Mouse (Mus musculus): ENCODE measurements around the gene Kcnd1. TPM values are rescaled to one million over a fixed set of nuclear protein-coding genes. Genes with fewer than 3 reads are reported as not detected.
"Not testable (repeated sequence)": the region's sequence is repeated elsewhere in the genome, so short reads cannot be mapped to it uniquely, and the experiment has no call there.

Kcnd1 gene
- polyA plus RNA-seq, 1 experiment from 2014 or later: 1.7 TPM

GRCm38 (mm10) chrX:7790309-7790708 lies 31.8 kb upstream of the Kcnd1 start:
- no peaks in the 10 kb centered on the region for H3K9me3 ChIP-seq (ENCODE audit: low read length)
- peak overlapping the region; percentile 67 for H3K4me2 ChIP-seq (replicated peaks; ENCODE audit: low read depth, low read length)
- peak overlapping the region; percentile 69 for H3K9ac ChIP-seq (replicated peaks; ENCODE audit: low read length)
- peak; percentile 31; the same call in 1 of the 2 replicates for ATAC-seq (ENCODE audit: low FRiP score, low TSS enrichment)
- H3K4me3 ChIP-seq (ENCODE audit: low read length): peak overlapping the region; percentile 59
- H3K27ac ChIP-seq (ENCODE audit: low read length): no peak overlapping the region
- WGBS: 32% methylated on average over 5 of the region's 5 CpGs
- no peaks in the 10 kb centered on the region for H3K4me1 ChIP-seq (ENCODE audit: insufficient read depth, low read length)
- H3K27me3 ChIP-seq (ENCODE audit: insufficient read depth, low read length): no peaks in the 10 kb centered on the region
- no peaks in the 10 kb centered on the region for H3K36me3 ChIP-seq (ENCODE audit: insufficient read depth, low read length)

- H3K36me3 ChIP-seq (ENCODE audit: insufficient read depth, low read length): 0 out of 2 replicates have a peak, but pooled peaks cover 5% of the 10 kb centered on the region
- H3K9ac ChIP-seq (replicated peaks; ENCODE audit: low read length): no peak overlapping the region
- no peak overlapping the region for H3K4me3 ChIP-seq (ENCODE audit: low read length)
- H3K27me3 ChIP-seq (ENCODE audit: insufficient read depth, low read length): no peaks in the 10 kb centered on the region
- ATAC-seq (ENCODE audit: low FRiP score, low TSS enrichment): no peak
- H3K27ac ChIP-seq (ENCODE audit: low read length): no peak overlapping the region
- H3K4me2 ChIP-seq (replicated peaks; ENCODE audit: low read depth, low read length): no peak overlapping the region
- no peaks in the 10 kb centered on the region for H3K4me1 ChIP-seq (ENCODE audit: insufficient read depth, low read length)
- 48% methylated on average over 3 of the region's 3 CpGs for WGBS
- H3K9me3 ChIP-seq (ENCODE audit: low read length): no peaks in the 10 kb centered on the region
These were observed 28.7 kb upstream of the Kcnd1 start for GRCm38 (mm10) chrX:7793361-7793760.

- Histone ChIP-seq H3K4me3 (ENCODE audit: low read length) (no peak overlapping the region), H3K27me3 (ENCODE audit: insufficient read depth, low read length) (no peaks in the 10 kb centered on the region), H3K36me3 (ENCODE audit: insufficient read depth, low read length) (0 out of 2 replicates have a peak, but pooled peaks cover 10% of the 10 kb centered on the region), H3K4me1 (ENCODE audit: insufficient read depth, low read length) (no peaks in the 10 kb centered on the region), H3K9ac (replicated peaks; ENCODE audit: low read length) (no peak overlapping the region), H3K9me3 (ENCODE audit: low read length) (no peaks in the 10 kb centered on the region), H3K4me2 (replicated peaks; ENCODE audit: low read depth, low read length) (no peak overlapping the region), H3K27ac (ENCODE audit: low read length) (no peak overlapping the region)
- 27% methylated on average over 7 of the region's 7 CpGs for WGBS
- no peak for ATAC-seq (ENCODE audit: low FRiP score, low TSS enrichment)
These were observed 27.1 kb upstream of the Kcnd1 start for GRCm38 (mm10) chrX:7795016-7795415.

- Histone ChIP-seq H3K4me2 (replicated peaks; ENCODE audit: low read depth, low read length) (no peak overlapping the region), H3K4me3 (ENCODE audit: low read length) (no peak overlapping the region), H3K27ac (ENCODE audit: low read length) (no peak overlapping the region), H3K36me3 (ENCODE audit: insufficient read depth, low read length) (0 out of 2 replicates have a peak, but pooled peaks cover 13% of the 10 kb centered on the region), H3K9me3 (ENCODE audit: low read length) (no peaks in the 10 kb centered on the region), H3K4me1 (ENCODE audit: insufficient read depth, low read length) (no peaks in the 10 kb centered on the region), H3K9ac (replicated peaks; ENCODE audit: low read length) (no peak overlapping the region), H3K27me3 (ENCODE audit: insufficient read depth, low read length) (no peaks in the 10 kb centered on the region)
- 0 out of 2 replicates have a peak, but pooled peaks have one; percentile 35 for ATAC-seq (ENCODE audit: low FRiP score, low TSS enrichment)
- 73% methylated on average over 3 of the region's 3 CpGs for WGBS
These were observed 24.8 kb upstream of the Kcnd1 start for GRCm38 (mm10) chrX:7797327-7797726.

- not testable (repeated sequence) for H3K27me3 ChIP-seq (ENCODE audit: insufficient read depth, low read length); ATAC-seq (ENCODE audit: low FRiP score, low TSS enrichment); H3K27ac ChIP-seq (ENCODE audit: low read length); H3K9me3 ChIP-seq (ENCODE audit: low read length); H3K4me3 ChIP-seq (ENCODE audit: low read length); H3K4me2 ChIP-seq (replicated peaks; ENCODE audit: low read depth, low read length); H3K9ac ChIP-seq (replicated peaks; ENCODE audit: low read length); H3K4me1 ChIP-seq (ENCODE audit: insufficient read depth, low read length)
- H3K36me3 ChIP-seq (ENCODE audit: insufficient read depth, low read length): peaks cover 17% of the 10 kb centered on the region; the same call in 1 of the 2 replicates
- WGBS: 85% methylated on average over 2 of the region's 2 CpGs
These were observed 19.9 kb upstream of the Kcnd1 start for GRCm38 (mm10) chrX:7802157-7802556.

- not testable (repeated sequence) for H3K4me2 ChIP-seq (replicated peaks; ENCODE audit: low read depth, low read length); H3K9me3 ChIP-seq (ENCODE audit: low read length); H3K9ac ChIP-seq (replicated peaks; ENCODE audit: low read length); H3K36me3 ChIP-seq (ENCODE audit: insufficient read depth, low read length); H3K4me3 ChIP-seq (ENCODE audit: low read length); H3K27me3 ChIP-seq (ENCODE audit: insufficient read depth, low read length); H3K27ac ChIP-seq (ENCODE audit: low read length); ATAC-seq (ENCODE audit: low FRiP score, low TSS enrichment); H3K4me1 ChIP-seq (ENCODE audit: insufficient read depth, low read length)
- 54% methylated on average over 8 of the region's 8 CpGs for WGBS
These were observed 7.1 kb upstream of the Kcnd1 start for GRCm38 (mm10) chrX:7815016-7815415.

GRCm38 (mm10) chrX:7837146-7837545 lies 15.1 kb downstream of the Kcnd1 start:
- Histone ChIP-seq H3K4me1 (ENCODE audit: insufficient read depth, low read length) (no peaks in the 10 kb centered on the region), H3K27ac (ENCODE audit: low read length) (no peak overlapping the region), H3K27me3 (ENCODE audit: insufficient read depth, low read length) (no peaks in the 10 kb centered on the region), H3K4me2 (replicated peaks; ENCODE audit: low read depth, low read length) (no peak overlapping the region), H3K36me3 (ENCODE audit: insufficient read depth, low read length) (no peaks in the 10 kb centered on the region), H3K9ac (replicated peaks; ENCODE audit: low read length) (no peak overlapping the region), H3K4me3 (ENCODE audit: low read length) (no peak overlapping the region), H3K9me3 (ENCODE audit: low read length) (no peaks in the 10 kb centered on the region)
- no peak for ATAC-seq (ENCODE audit: low FRiP score, low TSS enrichment)
- 91% methylated on average over 1 of the region's 1 CpGs for WGBS

GRCm38 (mm10) chrX:7840842-7841162 lies 18.7 kb downstream of the Kcnd1 start:
- ATAC-seq (ENCODE audit: low FRiP score, low TSS enrichment): no peak
- no peaks in the 10 kb centered on the region for H3K9me3 ChIP-seq (ENCODE audit: low read length)
- peak overlapping the region; percentile 86; the same call in 1 of the 2 replicates for H3K27ac ChIP-seq (ENCODE audit: low read length)
- H3K36me3 ChIP-seq (ENCODE audit: insufficient read depth, low read length): no peaks in the 10 kb centered on the region
- peak overlapping the region; percentile 53; the same call in 1 of the 2 replicates for H3K9ac ChIP-seq (replicated peaks; ENCODE audit: low read length)
- peaks cover 13% of the 10 kb centered on the region; the same call in 1 of the 2 replicates for H3K4me1 ChIP-seq (ENCODE audit: insufficient read depth, low read length)
- H3K4me2 ChIP-seq (replicated peaks; ENCODE audit: low read depth, low read length): peak overlapping the region; percentile 52
- H3K27me3 ChIP-seq (ENCODE audit: insufficient read depth, low read length): no peaks in the 10 kb centered on the region
- WGBS: 22% methylated on average over 7 of the region's 7 CpGs
- peak overlapping the region; percentile 74 for H3K4me3 ChIP-seq (ENCODE audit: low read length)

GRCm38 (mm10) chrX:7841163-7842162 lies 19.4 kb downstream of the Kcnd1 start, which contains the start of gene Otud5:
TSS of gene Otud5 (plus strand) at chrX:7841364.
- H3K27me3 ChIP-seq (ENCODE audit: insufficient read depth, low read length): no peaks in the 10 kb centered on the region
- no peaks in the 10 kb centered on the region for H3K36me3 ChIP-seq (ENCODE audit: insufficient read depth, low read length)
- WGBS: 18% methylated on average over 74 of the region's 74 CpGs
- no peaks in the 10 kb centered on the region for H3K9me3 ChIP-seq (ENCODE audit: low read length)
- ATAC-seq (ENCODE audit: low FRiP score, low TSS enrichment): peak; percentile 99
- H3K4me3 ChIP-seq (ENCODE audit: low read length): peak within 1 kb of the TSS; percentile 74
- H3K27ac ChIP-seq (ENCODE audit: low read length): peak within 1 kb of the TSS; percentile 96
- H3K9ac ChIP-seq (replicated peaks; ENCODE audit: low read length): peak within 1 kb of the TSS; percentile 82
- H3K4me2 ChIP-seq (replicated peaks; ENCODE audit: low read depth, low read length): peak within 1 kb of the TSS; percentile 62
- H3K4me1 ChIP-seq (ENCODE audit: insufficient read depth, low read length): peaks cover 13% of the 10 kb centered on the region; the same call in 1 of the 2 replicates

GRCm38 (mm10) chrX:7842318-7842717 lies 20.2 kb downstream of the Kcnd1 start:
- 17% methylated on average over 40 of the region's 42 CpGs for WGBS
- peaks cover 13% of the 10 kb centered on the region; the same call in 1 of the 2 replicates for H3K4me1 ChIP-seq (ENCODE audit: insufficient read depth, low read length)
- no peaks in the 10 kb centered on the region for H3K27me3 ChIP-seq (ENCODE audit: insufficient read depth, low read length)
- peak overlapping the region; percentile 96 for H3K27ac ChIP-seq (ENCODE audit: low read length)
- ATAC-seq (ENCODE audit: low FRiP score, low TSS enrichment): 0 out of 2 replicates have a peak, but pooled peaks have one; percentile 1
- no peaks in the 10 kb centered on the region for H3K9me3 ChIP-seq (ENCODE audit: low read length)
- H3K36me3 ChIP-seq (ENCODE audit: insufficient read depth, low read length): no peaks in the 10 kb centered on the region
- peak overlapping the region; percentile 62 for H3K4me2 ChIP-seq (replicated peaks; ENCODE audit: low read depth, low read length)
- H3K4me3 ChIP-seq (ENCODE audit: low read length): peak overlapping the region; percentile 74
- H3K9ac ChIP-seq (replicated peaks; ENCODE audit: low read length): peak overlapping the region; percentile 82

Data from kidney, embryonic 16.5 days (tissue).